Mouse (Mus musculus) fat pad, adult 2 months (tissue): ENCODE data around the gene Frmpd3.
"Not testable (repeated sequence)": the region's sequence is repeated elsewhere in the genome, so short reads cannot be mapped to it uniquely, and the experiment has no call there.

ENCODE experiments used
- DNase-seq: peaks from one replicate; pipeline ENCODE4 v3.0.0-alpha.2; 2011; ENCODE audit warnings: low read depth, low spot score; ENCODE audit errors: extremely low read depth

Gene Frmpd3

DNA sequence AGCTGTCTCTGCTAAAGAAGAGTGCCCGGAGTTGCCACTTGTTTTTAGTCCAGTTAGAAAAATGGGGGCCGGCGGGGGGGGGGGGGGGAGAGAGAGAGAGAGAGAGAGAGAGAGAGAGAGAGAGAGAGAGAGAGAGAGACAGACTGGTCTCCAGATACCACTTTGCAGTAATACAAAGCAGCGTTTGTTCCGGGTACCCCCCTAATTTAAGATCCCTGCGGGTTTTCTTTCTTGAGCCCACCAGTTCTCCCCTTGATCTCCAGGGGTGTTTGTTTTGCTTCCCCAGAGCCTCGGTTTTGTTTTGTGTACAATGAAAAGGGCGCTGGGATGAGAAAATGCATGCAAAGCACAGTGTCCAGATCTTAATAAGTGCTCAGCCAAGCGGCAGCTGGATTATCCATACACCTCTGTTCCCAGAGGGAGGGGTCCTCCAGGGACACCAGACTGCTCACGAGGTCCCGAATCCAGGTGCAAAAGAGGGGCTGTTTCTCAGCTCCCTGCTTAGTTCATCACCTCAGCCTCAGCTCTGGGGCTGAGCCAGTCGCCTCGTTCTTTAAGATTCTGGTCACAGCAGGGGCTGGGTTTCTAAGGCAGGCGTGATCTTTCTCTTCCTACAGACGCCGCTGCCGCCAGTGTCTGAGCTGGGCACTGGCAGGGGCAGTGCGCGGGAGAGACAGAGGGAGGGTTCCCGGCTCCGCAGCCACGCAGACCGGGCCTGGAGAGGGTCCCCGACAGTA lies at the start of gene Frmpd3:
Frmpd3 (plus strand) TSS at position 608 of the 737 bp plus-strand sequence.
- no peak for DNase-seq

DNA sequence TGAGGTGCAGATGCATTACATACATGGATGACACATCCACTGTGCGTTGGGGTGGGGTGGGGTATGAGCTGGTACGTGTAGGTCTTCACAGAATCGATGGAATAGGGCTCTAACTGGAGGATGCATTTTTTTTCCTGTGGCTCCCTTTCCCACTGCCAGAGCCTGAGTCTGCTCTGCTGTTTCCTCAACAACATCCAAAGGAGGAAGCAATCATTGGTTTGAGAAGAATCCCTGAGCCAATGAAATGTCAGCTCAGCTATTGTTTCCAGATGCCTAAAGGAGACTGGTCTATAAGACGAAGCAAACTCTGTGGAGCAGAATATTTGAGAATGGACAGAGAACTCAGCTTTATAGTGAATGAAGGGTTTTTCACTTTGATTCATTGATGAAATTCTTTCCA lies 38.3 kb upstream of the Frmpd3 start:
- DNase-seq, result no peak

DNA sequence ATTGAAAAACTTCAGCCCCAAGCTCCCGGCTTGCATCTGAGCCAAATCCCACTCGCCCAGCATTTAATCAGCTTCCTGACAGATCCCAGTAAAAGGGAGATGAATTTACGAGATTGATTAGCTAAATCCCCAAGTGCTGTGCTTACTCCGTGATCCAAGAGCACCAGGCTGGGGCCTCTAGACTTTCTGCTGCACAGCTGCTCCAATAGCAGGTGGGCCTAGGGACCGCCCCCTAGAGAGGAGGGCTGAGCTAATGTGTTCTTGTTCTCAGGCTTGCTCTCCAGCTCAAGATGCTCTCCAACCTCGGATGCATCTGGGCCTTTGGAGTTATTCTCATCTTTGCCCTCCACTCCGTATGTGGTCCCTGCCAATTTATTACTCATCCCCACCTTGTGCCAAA lies 36.4 kb upstream of the Frmpd3 start:
- no peak for DNase-seq

DNA sequence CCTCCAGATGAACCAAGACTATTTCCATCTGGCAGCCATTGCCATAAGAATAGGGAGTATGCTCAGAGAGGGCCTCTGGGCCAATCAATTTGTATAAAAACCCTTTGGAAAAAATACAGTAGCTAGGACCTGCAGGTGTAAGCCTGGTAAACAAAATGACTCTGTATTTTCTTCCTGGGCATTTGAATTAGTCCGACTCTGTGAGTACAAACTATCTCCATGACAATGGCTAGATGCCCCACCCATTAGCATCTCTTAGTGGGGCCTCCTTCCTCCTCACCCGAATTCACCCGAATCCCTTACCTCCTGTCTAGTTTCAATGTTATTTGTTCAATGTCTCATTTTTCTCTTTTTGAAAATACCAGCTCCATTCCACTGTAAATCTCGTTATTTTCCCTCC lies 24.1 kb upstream of the Frmpd3 start:
- no peak for DNase-seq

DNA sequence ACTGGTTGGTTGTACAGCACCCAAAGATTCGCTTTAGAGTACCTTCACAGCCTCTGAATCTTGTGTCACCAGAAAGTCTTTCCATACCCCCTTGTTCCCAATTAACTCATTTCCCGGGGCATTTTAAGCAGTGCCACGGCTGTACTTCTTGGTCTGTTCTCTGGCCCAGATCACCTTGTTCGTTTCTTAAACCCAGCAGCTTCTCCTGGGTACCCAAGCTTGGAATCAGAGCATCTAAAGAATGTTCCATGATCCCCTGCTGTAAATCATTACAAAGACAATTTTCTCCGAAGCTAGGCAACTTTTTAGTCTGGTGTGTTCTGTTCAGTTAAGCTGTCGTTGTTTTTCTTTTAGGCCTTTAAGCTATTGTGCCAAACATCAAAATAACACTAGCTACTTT lies 22.9 kb upstream of the Frmpd3 start:
- DNase-seq, result no peak

DNA sequence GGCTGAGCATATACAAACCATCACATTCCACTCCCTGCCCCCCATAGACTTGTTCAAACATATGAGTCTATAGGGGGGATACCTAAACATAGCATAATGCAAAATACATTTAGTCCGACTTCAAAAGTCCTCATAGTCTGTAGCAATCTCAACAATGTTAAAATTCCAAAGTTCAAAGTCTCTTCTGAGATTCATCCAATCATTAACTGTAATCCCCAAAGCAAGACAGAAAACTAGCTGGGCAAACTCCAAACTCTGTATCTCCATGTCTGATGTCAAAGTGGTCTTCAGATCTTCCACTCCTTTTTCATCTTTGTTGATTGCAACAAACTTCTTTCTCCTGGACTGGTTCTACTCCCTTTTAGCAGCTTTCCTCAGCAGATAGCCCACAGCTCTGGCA lies 21.4 kb upstream of the Frmpd3 start:
- not testable (repeated sequence) for DNase-seq

DNA sequence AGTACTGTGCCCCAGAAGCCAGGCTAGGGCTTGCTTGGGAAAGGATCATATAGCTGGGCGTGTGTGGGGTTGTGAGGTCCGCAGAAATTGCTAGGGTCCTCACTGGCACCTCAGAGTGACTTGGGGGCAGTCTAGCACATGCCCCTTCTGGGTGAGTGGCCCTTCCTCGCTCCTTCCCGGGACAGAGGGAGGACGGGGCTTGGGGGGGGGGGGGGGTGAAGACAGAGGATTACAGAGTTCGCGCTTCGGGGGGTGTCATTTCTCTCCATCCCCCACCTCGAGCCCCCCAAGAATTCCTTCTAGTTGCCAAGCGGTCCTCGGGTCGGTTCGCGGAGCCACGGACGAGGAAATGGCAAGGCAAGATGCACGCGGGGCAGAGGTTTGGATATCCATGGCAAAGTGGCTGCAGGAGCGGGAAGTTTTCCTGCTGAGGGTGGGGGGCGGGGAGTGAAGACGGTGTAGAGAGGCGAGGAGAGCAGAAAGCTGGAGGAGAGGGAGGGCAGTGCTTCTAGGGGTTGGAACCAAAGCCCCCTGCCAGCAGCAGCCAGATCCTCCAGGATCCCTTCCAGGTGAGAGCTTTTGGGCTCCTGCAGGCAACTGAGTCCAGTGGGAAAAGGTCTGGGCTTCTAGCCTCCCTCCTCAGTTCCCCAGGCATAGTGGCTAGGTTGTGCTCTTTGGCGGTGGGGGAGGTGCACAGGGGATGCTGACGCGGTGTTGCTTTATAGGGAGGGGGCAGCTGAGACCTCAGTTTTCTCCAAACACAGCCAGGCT lies 515 bp downstream of the Frmpd3 start:
- DNase-seq, result no peak

DNA sequence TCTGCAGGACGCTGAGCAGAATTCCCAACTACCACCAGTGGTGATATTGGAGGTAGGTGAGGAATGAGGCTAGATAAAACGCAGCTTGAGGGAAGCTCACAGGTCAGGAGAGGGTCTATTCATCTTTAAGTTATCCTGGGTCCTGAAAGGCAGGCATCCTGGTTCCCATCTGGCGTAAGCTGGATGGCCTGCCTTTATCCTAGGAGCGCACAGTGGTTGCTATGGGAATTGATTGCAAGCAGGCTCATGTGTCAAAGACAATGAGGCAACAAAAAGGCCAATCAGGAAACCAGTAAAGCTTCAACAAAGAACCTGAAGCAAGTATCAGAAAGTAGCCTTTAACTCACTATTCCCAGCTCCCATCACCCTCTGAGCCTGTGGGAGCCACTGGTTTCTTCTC lies 33.6 kb downstream of the Frmpd3 start:
- no peak for DNase-seq

DNA sequence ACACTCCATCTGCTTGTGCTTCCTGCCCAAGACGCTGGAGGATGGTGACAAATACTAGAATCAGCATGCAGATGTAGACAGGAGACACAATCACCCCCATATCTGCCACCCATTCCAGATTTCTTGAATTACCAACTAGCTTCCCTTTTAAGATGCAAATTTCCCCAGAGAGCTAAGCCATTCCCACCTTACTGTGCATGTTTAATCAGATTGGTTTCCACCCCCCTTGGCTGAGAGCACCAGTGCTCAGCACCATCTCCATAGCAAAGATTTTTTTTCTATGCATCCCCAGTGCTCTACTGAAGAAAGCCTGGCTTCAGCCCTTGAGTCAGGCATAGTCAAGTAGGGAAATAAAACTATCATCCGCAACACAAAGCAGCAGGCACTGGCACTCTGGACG lies 57.9 kb downstream of the Frmpd3 start:
- DNase-seq, result no peak

DNA sequence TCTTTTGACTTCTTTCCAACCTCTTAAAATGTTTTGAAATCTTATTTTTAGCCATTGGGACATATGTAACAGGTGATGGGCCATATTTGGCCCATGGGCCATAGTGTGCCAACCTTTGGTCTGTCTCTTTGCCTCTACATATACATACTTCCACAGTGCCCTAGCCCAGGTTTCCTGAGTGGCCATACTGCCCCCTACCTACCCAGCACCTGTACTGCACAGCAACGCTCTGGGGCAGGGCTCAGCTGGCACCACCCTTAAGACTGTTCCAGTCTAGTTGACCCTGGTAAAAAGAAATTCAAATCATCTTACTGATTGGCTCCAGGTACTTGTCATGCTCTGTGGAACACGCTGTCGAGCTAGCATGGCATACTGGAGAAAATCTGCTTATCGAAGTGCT lies 60.8 kb downstream of the Frmpd3 start:
- no peak for DNase-seq

DNA sequence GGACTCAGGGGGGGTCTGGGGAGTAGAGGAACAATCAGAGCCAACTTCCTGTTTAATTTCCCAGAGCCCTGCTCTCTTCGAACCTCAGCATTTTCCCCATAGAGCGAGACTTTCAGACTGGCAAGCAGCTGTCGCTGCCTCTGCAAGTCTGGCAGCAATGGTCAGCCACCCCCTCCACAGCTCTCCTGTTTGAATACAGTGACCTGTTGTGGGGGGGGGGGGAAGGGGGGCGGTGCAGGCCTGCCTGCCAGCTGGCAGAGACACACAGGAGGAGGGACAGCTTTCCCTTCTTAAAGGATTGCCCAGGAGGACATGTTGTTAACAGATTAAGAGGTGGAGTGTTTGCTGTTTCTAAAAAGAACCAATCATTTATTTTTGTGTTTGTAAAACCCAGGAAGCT lies 64.0 kb downstream of the Frmpd3 start:
- no peak for DNase-seq

DNA sequence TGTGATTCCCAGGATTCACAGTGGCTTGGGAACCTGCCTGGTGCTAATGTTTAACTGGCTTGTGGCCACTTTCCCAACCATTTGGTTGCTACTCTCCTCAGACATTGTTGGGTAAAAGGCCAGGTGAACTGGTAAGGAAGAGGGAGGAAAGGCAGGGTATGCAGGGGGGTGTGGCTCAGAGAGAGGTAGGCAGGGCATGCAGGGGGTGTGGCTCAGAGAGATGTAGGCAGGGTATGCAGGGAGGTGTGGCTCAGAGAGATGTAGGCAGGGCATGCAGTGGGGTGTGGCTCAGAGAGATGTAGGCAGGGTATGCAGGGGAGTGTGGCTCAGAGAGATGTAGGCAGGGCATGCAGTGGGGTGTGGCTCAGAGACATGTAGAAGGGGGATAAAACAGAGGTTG lies 64.4 kb downstream of the Frmpd3 start:
- no peak for DNase-seq

DNA sequence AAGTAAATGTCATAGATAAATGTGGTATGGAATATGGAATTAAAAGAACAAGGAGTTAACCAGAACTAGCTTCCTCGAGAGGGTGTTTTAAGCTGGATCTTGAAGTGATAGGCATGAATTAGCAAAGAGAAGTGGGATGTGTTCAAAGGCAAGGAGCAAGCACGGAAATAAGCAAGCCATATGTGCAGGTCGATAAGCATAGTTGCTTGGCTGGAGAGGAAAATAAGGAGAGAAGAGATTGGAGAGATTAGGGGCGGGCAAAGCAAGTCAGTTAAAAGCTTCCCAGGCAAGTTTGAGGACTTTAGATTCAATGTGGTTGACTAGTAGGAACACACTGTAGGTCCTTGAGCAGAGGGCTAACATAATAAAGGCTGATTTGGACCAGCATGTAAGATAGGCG lies 65.5 kb downstream of the Frmpd3 start:
- DNase-seq, result no peak

DNA sequence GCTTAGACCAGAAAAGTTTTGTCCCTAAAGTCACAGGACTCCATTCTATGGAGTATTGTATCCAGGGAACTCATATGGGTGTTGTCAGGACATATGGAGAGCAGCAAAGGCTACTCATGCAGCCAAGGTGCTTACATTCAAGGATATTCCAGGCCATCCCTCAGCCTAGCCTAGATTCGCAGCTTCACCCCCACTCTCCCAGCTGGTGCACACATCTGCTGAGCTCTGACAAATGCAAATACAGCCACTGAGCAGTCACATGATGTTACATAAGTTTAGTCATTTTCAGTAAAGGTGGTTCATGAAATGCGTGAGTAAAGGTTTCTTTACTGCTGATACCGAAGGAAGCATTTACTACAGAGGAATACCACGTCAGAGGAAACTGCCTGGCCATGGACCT lies 76.4 kb downstream of the Frmpd3 start:
- DNase-seq, result no peak

DNA sequence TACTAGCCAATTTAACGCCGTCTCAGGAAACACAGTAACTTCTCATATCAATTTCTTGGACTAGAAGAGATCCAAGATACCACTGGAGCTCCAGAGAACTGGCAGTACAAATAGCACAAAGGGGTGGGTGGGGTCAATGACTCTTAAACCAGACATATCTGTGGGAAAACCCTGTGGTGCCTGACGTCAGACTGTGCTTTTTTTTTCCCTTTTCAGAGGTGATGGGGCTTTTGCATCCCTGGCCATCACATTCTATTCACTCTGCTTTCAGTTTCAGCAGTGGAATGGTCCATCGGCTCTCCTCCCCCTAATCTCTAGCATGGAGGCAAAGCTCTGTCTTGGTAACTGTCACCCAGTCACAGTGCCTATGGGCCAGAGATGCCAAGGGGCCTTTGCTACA lies 85.1 kb downstream of the Frmpd3 start:
- DNase-seq, result no peak

DNA sequence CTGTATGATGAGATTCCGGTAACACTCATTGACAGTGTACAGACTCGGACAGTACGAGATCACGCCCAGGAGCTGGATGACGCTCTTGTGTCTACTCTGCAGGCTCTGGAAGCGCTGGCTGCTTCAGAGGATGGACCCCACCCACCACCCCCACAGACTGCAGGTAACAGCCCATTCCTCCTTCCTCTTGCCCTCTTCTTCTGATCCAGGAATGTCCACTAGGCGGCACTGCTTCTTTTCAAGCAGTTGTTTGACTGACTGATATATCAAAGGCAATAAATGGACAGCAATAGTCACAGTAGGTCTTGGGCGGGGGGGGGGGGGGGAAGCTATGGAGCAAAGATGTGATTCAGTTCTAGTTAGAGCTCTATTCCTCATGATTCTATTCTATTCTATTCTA lies 86.2 kb downstream of the Frmpd3 start:
- DNase-seq, result no peak

DNA sequence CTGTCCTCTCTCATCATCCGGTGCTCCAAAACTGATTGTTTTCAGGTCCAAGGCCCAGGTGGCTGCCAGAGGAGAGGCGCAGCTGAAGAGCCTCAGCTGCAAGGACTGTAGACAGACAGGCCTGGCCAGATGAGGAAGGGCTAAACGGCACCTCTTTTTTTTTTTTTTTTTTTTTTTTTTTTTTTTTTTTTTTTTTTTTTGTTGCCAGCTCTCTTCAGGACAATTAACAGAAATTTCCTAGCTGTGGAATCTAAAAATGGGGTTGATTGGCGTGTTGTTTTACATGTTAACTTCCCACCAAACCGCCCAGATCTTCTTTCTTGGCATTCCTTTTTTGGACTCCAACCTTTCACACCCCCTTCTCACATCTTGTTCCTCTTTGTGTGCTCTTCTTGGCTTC lies 87.9 kb downstream of the Frmpd3 start:
- DNase-seq, result no peak

DNA sequence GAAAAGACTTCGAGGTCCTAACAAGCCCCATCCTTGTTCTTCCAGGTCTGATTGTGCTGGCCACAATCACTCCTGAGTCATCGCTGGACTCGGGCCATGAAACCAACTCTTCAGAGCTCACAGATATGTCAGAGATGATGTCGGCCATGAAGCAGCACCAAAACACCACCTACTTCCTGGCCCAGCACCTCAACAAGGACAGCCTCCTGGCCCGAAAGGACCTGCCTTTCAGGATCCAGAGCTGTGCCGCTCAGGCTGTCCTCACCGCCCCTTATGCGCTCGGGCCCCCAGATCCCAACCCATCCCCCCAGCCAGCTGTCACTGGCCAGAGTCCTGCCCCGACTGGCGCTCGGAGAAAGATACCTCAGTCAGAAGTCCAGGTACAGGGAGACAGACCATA lies 88.4 kb downstream of the Frmpd3 start:
- DNase-seq, result no peak

DNA sequence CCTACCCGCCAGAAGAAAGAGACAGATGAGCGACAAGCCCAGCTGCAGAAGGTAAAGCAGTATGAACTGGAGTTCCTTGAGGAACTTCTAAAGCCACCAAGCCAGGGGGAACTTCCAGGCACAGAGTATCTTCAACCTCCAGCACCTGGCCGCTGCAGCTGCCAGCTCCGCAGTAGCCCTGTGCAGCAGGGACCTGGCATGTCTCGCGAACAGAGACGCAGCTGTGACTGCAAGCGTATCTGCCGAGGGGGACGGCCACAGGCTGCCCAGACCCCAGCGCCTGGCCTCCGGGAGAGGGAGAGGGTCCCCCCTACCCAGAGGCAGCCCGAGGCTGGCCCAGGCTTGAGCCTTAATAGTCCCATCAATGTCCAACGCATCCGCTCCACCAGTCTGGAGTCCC lies 89.9 kb downstream of the Frmpd3 start:
- no peak for DNase-seq

DNA sequence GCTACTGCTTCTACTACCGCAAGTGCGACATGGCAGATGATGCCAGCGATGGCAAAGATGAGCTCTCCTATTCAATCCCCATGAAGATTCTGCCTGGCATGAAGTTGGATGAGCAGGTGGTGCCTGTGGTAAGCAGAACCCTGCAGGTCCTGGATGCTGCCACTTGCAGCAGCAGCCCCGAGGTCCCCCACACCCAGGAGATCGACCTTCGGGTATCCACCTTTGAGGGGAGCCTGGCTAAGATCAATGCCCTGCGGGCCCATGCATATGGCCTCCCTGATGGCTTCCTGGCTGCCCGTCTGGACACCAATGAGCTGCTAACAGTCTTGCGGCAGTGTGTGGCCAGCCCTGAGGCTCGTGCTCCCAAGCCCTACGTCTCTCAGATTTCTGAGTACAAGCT lies 90.7 kb downstream of the Frmpd3 start:
- no peak for DNase-seq

DNA sequence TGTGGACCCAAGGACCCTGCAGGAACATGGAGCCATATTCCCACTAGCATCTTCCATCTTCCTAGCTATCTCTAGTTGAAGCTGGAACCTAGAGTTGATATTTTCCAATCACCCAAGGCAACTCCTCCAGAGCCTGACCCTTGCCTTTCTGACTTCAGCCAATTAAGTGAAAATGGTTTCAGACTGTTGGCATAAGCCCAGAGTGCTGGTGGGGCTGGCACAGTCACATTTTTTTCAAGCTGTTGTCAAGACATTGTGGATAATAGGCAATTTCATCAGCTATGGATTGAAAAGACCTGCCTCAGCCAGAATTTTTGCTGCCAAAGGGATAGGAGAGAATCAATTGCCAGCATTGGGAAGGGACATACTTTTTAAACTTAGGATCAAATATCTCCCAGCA lies 95.8 kb downstream of the Frmpd3 start:
- DNase-seq, result no peak

DNA sequence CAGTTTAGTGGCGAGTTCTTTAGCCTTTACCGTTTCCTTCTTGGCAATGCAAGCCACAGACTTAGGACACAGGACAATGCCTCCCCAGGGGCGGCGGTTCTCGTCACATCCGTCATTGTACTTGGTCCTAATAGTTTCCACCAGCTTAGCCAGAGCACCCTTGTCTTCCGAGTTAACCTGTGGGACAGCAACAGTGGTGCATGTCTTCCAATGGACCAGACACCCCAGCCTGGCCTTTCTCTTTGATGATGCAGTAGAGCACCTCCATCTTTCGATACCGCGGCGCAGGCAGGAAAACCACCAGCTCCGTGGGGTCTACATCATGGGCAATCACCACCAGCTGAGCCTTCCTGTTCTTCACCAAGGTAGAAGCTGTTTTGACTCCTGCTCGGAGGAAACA lies 103.5 kb downstream of the Frmpd3 start:
- no peak for DNase-seq

DNA sequence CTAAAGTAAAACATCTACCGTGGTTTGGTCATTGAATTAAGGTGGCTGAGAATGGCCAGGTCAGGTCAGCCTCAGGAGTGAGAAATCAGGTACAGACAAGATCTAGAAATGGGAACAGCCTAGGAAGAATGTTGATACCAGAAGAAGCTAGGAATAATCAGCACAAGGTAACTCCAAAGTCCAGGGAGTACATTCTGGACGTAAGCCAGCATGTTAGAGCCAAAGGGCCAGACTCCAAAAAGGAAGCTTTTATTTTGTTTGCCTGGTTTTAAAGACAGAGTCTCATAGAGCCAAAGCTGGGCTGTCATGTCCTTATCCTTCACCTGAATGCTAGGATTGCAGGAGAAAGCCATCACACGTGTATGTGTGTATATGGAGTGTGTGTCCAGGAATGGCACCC lies 108.0 kb downstream of the Frmpd3 start:
- DNase-seq, result no peak
